Mouse (Mus musculus): ENCODE measurements around the gene Ccdc28b. TPM values are rescaled to one million over a fixed set of nuclear protein-coding genes. Genes with fewer than 3 reads are reported as not detected.

The Ccdc28b gene
- polyA plus RNA-seq (2014; fragmentation: Illumina TruSeq; extraction: RNeasy Lipid Tissue Mini Kit (QIAGEN cat#74804); ENCODE audit: low read depth, low replicate concordance) = 4.7 TPM

GRCm38 (mm10) chr4:129623681-129624091 is at the start of gene Ccdc28b:
TSS of gene Ccdc28b (minus strand) at chr4:129623947.

GRCm38 (mm10) chr4:129672083-129672877 is 48.5 kb upstream of the Ccdc28b start, which contains the start of gene Kpna6:
TSS of gene Kpna6 (minus strand) at chr4:129672767.

GRCm38 (mm10) chr4:129640638-129641467 is 17.1 kb upstream of the Ccdc28b start, which contains the start of gene Txlna:
TSS of gene Txlna (minus strand) at chr4:129641065.

GRCm38 (mm10) chr4:129618786-129619691 is 4.7 kb downstream of the Ccdc28b start, which contains the start of gene Iqcc:
TSS of gene Iqcc (minus strand) at chr4:129619099.

GRCm38 (mm10) chr4:129614093-129614492 is 9.7 kb downstream of the Ccdc28b start, which contains the start of gene Dcdc2b:
TSS of gene Dcdc2b (minus strand) at chr4:129614257.

GRCm38 (mm10) chr4:129600233-129601158 is 23.3 kb downstream of the Ccdc28b start, which contains the start of the genes Eif3i and Tmem234:
TSS of gene Eif3i (minus strand) at chr4:129600648.
TSS of gene Tmem234 (plus strand) at chr4:129600668.

GRCm38 (mm10) chr4:129578466-129578865 is 45.3 kb downstream of the Ccdc28b start, which contains the start of gene Fam167b:
TSS of gene Fam167b (minus strand) at chr4:129578549.

GRCm38 (mm10) chr4:129573430-129573829 is 50.3 kb downstream of the Ccdc28b start, which contains the start of gene Lck:
TSS of gene Lck (minus strand) at chr4:129573641.

Other genes starting within 250 kb of the Ccdc28b start
- gene Zbtb8a, start 245.8 kb downstream of the Ccdc28b start, polyA plus RNA-seq (2014; fragmentation: Illumina TruSeq; extraction: RNeasy Lipid Tissue Mini Kit (QIAGEN cat#74804); ENCODE audit: low read depth, low replicate concordance) = 4.0 TPM
- not detected for gene Zbtb8b, start 183.1 kb downstream of the Ccdc28b start, polyA plus RNA-seq (2014; fragmentation: Illumina TruSeq; extraction: RNeasy Lipid Tissue Mini Kit (QIAGEN cat#74804); ENCODE audit: low read depth, low replicate concordance)
- gene Bsdc1, start 162.4 kb downstream of the Ccdc28b start, polyA plus RNA-seq (2014; fragmentation: Illumina TruSeq; extraction: RNeasy Lipid Tissue Mini Kit (QIAGEN cat#74804); ENCODE audit: low read depth, low replicate concordance) = 20.9 TPM
- gene Tssk3, start 132.9 kb downstream of the Ccdc28b start, polyA plus RNA-seq (2014; fragmentation: Illumina TruSeq; extraction: RNeasy Lipid Tissue Mini Kit (QIAGEN cat#74804); ENCODE audit: low read depth, low replicate concordance) = not detected
- gene Fam229a, start 132.8 kb downstream of the Ccdc28b start, polyA plus RNA-seq (2014; fragmentation: Illumina TruSeq; extraction: RNeasy Lipid Tissue Mini Kit (QIAGEN cat#74804); ENCODE audit: low read depth, low replicate concordance) = not detected
- gene Marcksl1, start 110.4 kb downstream of the Ccdc28b start, polyA plus RNA-seq (2014; fragmentation: Illumina TruSeq; extraction: RNeasy Lipid Tissue Mini Kit (QIAGEN cat#74804); ENCODE audit: low read depth, low replicate concordance) = 15.8 TPM
- 77.8 TPM for gene Hdac1, start 81.2 kb downstream of the Ccdc28b start, polyA plus RNA-seq (2014; fragmentation: Illumina TruSeq; extraction: RNeasy Lipid Tissue Mini Kit (QIAGEN cat#74804); ENCODE audit: low read depth, low replicate concordance)
- gene Lck, start 50.3 kb downstream of the Ccdc28b start, polyA plus RNA-seq (2014; fragmentation: Illumina TruSeq; extraction: RNeasy Lipid Tissue Mini Kit (QIAGEN cat#74804); ENCODE audit: low read depth, low replicate concordance) = 0.28 TPM
- not detected for gene Fam167b, start 45.4 kb downstream of the Ccdc28b start, polyA plus RNA-seq (2014; fragmentation: Illumina TruSeq; extraction: RNeasy Lipid Tissue Mini Kit (QIAGEN cat#74804); ENCODE audit: low read depth, low replicate concordance)
- 24.2 TPM for gene Eif3i, start 23.3 kb downstream of the Ccdc28b start, polyA plus RNA-seq (2014; fragmentation: Illumina TruSeq; extraction: RNeasy Lipid Tissue Mini Kit (QIAGEN cat#74804); ENCODE audit: low read depth, low replicate concordance)
- gene Tmem234, start 23.3 kb downstream of the Ccdc28b start, polyA plus RNA-seq (2014; fragmentation: Illumina TruSeq; extraction: RNeasy Lipid Tissue Mini Kit (QIAGEN cat#74804); ENCODE audit: low read depth, low replicate concordance) = 65.5 TPM
- gene Dcdc2b, start 9.7 kb downstream of the Ccdc28b start, polyA plus RNA-seq (2014; fragmentation: Illumina TruSeq; extraction: RNeasy Lipid Tissue Mini Kit (QIAGEN cat#74804); ENCODE audit: low read depth, low replicate concordance) = not detected
- gene Iqcc, start 4.8 kb downstream of the Ccdc28b start, polyA plus RNA-seq (2014; fragmentation: Illumina TruSeq; extraction: RNeasy Lipid Tissue Mini Kit (QIAGEN cat#74804); ENCODE audit: low read depth, low replicate concordance) = 10.8 TPM
- 14.2 TPM for gene Txlna, start 17.1 kb upstream of the Ccdc28b start, polyA plus RNA-seq (2014; fragmentation: Illumina TruSeq; extraction: RNeasy Lipid Tissue Mini Kit (QIAGEN cat#74804); ENCODE audit: low read depth, low replicate concordance)
- 35.6 TPM for gene Kpna6, start 48.8 kb upstream of the Ccdc28b start, polyA plus RNA-seq (2014; fragmentation: Illumina TruSeq; extraction: RNeasy Lipid Tissue Mini Kit (QIAGEN cat#74804); ENCODE audit: low read depth, low replicate concordance)
- 1.3 TPM for gene Tmem39b, start 72.9 kb upstream of the Ccdc28b start, polyA plus RNA-seq (2014; fragmentation: Illumina TruSeq; extraction: RNeasy Lipid Tissue Mini Kit (QIAGEN cat#74804); ENCODE audit: low read depth, low replicate concordance)
- 149 TPM for gene Khdrbs1, start 118.4 kb upstream of the Ccdc28b start, polyA plus RNA-seq (2014; fragmentation: Illumina TruSeq; extraction: RNeasy Lipid Tissue Mini Kit (QIAGEN cat#74804); ENCODE audit: low read depth, low replicate concordance)
- gene Ptp4a2, start 187.3 kb upstream of the Ccdc28b start, polyA plus RNA-seq (2014; fragmentation: Illumina TruSeq; extraction: RNeasy Lipid Tissue Mini Kit (QIAGEN cat#74804); ENCODE audit: low read depth, low replicate concordance) = 2,130 TPM